Mouse (Mus musculus): ENCODE data around the gene Dhrs4.

Gene Dhrs4

GRCm38 (mm10) chr14:55536116-55536745 lies 57.7 kb downstream of the Dhrs4 start:
- DNase-seq = peak; percentile 78
